Mouse (Mus musculus): ENCODE data around the gene Efcab2.

Efcab2 gene

DNA sequence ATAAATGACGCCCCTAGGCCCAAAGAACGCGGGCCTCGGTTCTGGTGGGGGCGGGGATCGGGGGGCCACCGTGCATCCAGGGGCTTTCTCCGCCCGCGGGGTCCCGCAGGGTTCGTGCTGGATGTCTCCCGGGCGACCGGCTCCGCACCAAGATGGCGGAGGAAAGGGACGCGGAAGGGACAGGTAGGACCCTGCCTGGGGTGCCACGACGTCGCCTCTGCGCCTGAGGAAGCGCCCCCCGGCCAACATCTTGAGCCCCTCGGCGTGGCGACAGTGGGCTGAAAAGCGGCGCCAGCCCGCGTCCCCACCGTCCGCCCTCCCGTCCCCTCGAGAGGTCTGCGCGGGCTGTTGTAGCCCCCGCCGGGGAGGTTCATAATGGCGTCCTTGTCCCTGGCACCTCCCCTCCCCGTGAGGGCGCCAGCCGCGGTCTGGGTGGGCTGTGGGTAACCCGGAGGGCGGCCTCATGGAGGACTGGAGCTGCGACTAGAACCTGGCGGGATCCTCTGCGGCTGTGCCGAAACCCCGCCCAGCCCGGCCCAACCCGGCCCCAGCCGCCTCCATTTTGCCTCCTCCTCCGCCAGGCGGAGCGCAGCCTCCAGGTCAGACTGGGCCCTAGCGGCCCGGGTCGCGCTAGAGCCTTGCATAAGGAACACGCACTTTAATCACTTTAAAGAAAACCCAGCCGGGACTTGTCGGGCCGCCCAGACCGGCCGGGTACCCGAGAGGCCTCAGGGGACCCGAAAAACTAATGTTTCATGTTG, at the start of gene Efcab2:
TSS of gene Efcab2 (plus strand) at position 135 of the 761 bp plus-strand sequence.
- peak; percentile 95 for DNase-seq

DNA sequence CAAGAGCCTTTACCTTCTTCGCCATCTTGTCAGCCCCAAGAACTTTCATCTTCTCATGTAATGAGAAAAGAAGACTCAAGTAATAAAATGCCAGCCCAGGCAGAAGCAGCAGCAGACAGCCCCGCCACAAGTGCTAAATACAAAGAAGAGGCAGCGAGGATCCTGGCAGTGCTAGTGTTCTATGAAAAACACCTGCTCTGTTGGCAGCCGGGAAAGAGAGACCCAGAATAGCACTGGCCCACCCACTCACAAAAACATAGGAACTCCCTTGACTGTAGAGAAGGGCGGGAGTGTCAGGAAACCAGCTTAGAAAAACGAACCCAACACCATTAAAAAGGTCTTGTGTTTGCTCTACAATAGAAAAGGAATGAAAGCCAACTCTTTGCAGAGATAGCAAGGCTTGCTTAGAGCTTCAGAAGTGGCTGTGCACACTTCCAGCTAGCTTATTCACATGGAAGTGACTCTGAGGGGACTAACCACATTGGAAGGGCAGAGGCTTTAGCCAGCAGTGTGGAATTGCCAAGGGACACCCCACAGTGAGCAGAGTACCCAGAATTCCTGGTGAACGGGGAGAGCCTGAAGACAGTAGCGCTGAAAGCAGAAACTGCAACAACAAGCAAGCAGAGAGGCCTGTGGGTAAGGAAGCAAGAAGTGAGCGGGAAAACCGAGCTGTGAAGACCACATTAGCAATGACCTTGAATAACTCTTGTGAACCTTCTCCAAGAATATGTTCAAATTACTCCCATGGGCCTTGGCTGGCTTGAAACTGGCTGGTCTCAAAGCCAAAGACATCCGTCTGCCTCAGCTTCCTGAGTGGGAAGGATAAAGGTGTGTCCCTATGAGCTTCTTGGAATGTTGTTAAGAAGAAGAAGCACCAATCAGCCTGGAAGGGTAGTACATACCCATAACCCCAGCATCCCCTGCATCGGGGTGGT, 47.8 kb upstream of the Efcab2 start:
- no peak for DNase-seq

DNA sequence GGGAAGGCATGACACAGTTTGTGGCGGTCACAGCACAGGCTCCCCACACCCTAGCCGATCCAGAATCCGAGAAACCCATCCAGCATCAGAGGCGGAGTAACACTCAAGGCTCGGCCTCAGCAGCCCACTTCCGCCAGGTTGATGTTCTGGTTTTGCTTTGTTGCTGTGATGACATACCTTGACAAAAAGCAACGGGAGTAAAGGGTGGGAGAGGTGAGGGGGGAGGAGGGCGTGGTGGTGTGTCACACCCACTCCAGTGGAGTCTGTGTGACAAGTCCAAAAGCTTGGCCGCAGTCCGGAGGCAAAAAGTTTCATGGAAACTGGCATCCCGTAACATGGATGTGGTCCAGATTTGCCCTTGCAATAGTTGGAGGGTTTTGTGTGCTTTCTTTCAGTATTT, 45.6 kb upstream of the Efcab2 start:
- no peak for DNase-seq

DNA sequence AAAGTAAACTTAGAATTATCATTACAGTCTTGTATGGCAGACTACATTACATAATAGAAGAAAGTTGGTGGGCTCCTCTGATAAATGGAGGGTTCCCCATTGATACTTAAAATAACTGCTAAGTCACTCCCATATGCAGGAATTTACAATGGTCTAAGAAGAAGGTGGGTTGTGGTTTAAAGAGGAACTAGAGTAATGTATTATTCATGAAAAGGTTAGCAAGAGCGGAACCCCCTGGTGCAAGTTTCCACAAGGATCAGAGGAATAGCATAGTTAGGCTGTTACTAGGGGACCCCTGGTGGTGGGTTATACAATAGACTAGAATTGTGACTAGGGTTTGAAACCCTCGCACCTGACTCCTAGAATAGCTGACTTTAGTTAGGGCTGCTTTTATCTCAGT, 45.2 kb upstream of the Efcab2 start:
- no peak for DNase-seq

DNA sequence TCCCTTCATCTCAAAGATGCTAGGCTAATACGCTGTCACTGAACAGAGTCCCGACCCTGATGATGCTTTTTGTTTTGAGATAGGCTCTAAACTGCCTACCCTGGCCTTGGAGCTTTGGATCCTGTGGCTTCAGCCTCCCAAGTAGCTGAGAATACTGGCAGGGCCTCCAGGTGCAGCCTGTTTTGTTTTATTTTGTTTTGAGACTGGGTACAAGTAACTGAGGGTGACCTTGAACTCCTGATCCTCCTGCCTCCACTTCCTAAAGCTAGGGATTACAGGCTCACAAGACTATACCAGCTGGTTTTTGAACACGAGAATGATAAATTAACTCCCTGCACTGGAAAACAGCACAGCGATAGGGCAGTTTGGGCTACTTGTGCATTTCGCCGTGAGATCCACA, 40.7 kb upstream of the Efcab2 start:
- DNase-seq, result no peak

DNA sequence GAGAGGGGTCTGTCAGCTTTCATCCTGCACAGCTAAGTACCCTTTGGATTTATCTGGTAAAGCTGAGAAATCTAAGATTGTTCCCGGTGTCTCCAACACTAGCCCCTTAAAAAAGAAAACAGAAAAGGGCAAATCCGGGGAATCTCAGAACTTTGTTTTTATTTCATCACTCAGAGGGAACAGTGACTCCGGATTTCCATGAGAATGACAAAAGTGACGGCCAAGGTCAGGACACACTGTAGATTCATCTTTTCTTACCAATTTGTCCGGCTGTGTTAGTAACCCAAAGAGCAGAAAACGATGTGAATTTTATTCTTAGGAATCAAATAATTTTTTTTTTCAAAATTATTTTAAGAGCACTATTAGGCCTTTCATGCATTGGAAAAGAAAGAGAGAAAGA, 37.8 kb upstream of the Efcab2 start:
- DNase-seq, result no peak

DNA sequence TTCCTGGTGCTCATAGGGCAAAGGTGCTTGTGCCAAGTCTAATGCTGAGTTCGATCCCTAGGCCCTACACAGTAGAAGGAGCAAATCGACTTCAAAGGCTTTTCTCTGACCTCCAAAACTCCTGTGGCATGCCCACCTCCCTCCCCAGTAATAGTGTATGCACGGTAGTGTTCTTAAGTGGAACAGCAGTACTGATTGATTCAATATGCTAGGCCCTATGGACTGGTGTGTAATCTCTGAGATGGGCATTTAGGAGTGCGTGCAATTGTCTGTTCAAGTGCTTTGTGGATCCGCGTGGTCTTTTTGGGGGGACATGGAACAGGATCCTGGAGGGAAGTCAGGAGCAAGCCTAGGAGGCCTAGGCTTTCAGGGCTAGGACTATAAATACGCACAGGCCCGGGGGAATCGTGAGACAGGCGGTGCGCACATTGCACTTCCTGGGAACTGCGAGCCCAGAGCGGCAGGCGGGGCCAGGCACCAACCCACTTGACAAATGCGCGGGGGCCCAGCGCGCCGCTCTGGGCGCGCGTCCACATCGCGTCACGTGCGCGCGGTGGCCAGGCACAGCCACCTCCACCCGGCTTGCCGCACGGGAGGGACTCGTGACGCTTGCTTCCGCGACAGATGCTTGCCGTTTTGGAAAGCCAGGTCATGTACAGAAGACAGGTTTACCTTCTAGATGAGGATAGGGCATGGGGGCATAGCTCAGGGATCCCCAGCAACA, 37.2 kb upstream of the Efcab2 start:
- peak; percentile 94 for DNase-seq

DNA sequence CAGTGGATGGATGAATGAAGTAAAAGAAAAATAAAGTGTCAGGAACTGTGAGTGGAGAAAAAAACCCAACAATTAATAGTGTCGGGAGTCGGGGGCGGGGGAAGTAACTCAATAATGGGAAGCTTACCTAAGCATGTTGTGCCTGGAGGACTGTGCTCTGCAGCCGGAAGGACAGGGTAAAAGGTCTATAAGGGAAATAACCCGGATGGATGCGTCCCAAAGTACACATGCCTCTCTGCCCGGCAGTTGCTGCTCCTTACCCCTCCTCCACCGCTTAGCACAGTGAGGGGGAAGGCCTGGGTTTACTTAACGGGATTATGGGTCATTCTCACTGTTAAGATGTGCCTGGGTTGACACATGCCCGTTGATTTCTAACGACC, 36.6 kb upstream of the Efcab2 start:
- DNase-seq, result peak; percentile 75

DNA sequence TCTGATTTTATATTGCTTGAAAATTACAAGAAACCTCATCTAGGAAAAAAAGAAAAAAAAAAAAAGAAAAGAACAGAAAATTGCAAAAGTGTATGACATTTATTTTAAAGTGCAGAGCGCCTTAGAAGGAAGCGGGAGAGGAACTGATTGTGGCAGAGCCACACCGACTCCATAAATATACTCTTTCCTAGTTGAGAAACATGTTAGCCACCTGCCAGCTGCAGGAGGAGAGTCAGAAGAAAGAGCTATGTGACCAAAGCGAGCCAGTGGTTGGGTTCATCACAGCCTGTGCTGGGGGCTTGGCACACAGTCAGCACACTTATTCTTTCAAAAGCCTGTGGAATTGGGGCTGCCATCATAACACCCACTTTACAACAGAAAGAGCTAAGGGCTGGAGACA, 33.2 kb upstream of the Efcab2 start:
- DNase-seq, result no peak

DNA sequence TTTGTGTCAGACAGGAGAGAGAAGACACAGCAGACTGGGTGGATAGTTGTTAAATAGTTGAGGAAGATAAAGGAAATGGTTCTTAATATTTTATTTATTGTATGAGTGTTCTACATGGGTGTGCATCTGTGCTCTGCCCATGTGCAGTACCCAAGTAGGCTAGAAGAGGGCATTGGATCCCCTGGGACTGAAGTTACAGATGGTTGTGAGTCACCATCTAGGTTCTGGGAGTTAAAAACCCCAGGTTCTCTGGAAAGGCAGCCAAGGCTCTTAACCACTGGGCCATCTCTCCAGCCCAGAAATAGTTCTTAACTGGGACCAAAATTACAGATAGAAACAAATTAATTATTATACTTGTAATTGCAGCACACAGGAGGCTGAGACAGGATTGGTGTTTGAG, 30.5 kb upstream of the Efcab2 start:
- DNase-seq, result no peak

DNA sequence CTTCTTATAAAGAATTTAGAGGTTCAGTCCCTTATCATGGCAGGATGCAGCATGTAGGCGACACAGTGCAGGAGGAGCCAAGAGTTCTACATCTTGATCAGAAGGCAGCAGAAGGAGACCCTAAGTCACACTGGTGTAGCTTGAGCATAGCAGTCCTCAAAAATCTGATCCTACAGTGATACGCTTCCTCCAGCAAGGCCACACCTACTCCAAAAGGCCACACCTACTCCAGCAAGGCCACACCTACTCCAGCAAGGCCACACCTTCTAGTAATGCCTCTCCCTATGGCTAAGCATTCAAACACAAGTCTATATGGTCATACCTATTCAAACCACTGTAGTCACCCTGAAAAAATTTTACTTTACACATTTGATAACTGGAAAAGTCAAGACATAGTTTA, 29.8 kb upstream of the Efcab2 start:
- no peak for DNase-seq

DNA sequence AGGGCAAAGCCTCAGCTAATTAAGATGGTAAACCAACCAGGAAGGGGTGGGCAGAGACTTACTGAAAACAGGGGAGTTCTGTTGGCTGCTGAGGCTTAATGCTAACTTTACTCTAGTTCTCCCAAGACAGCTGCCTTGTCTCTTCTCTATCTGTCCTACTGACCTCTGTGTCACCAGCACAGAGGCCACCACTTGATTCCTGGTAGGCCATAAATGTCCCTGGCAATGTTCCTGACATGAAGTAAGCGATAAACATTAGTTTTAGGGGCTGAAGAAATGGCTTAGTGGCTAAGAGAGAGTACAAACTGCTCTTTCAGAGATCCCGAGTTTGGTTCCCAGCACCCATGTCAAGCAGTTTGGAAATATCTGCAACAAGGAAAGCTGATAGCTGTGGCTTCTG, 29.0 kb upstream of the Efcab2 start:
- peak; percentile 36 for DNase-seq

DNA sequence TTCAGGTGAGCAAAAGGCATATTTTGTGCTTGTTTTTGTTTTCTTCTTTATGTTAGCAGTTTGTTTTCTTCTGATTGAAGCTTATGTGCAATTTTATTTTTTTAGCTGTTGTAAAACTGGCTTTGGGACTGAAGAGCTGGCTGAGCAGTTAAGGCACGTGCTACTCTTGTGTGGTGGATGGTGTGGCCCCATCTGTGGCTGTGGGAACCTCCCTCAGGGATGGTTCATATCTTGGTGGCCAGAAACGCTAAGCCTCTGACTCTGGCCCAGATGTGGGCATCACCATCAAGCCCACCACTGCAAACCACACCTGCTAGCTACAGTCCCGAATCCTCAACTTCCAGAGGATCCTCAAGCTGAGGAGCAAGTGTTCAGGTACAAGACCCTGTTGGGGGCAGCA, 27.8 kb upstream of the Efcab2 start:
- no peak for DNase-seq

DNA sequence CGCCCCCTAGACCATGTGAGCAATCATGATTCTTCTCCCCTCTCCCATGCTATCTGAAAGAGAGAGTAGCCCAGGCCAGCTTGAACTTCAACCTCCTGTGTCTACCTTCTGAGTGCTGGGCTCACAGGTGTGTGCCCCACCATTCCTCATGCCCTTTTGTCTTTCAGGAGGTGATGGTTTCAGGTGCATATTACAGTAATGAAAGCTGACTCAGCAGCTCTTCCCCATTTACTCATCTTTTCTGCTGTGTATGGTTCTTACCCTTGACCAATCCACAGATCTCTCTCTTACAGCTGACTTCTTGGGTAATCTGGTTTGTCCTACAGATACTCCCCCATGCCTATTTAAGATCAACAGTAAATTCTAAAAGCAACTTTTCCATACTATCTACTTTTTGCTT, 26.7 kb upstream of the Efcab2 start:
- no peak for DNase-seq

DNA sequence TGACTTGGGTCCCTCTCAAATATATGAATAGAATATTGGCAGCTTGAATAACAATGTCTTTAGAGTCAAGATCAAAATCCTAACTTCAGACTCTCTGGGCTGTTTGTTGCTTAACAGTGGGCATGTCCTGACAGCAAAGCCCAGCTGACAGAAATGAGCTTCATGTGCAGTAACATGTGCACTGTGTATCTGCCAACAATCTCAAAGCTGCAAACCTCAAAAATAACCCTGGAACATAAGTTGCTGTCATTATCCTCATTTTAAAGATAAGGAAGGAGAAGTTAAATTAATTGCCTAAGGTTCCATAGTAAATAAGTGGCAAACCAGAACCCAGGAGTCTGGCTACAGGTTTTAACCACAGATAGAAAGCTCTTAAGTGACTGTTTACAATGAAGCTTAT, 23.7 kb upstream of the Efcab2 start:
- no peak for DNase-seq

DNA sequence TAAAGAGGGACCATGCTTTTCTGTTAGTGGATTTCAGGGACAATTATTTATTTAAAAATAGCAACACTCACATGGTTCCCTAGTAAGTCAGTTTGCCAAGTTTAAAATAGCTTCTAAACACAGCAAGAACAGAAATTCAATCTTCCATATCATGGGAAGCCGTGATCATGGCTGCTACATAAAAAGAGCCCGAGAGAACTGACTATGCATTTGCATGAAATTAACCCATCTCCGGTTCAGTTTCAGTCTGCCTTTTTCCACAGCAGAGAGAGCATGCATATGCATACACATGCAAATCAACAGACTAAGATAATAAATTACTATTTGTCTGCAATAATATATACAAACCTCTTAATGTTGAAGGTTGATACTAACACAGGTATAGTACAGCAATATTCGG, 17.1 kb upstream of the Efcab2 start:
- no peak for DNase-seq

DNA sequence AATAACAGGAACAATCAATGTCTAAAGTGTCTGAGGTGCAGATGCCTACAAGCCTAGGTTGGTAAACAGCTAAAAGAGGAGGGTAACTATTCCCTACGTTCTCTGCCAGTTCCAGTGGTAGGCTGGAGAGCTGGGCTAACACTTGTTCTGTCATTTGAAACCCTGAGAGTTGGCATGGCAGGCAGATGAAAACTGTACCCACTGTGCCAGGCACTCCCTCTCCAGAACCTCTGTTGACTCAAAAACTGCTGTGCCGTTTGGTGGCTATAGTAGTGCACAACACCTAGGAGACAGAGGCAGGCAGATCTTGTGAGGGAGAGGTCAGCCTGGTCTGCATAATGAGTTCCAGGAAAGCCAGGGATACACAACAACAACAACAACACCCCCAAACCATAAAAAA, 16.5 kb upstream of the Efcab2 start:
- DNase-seq, result no peak

DNA sequence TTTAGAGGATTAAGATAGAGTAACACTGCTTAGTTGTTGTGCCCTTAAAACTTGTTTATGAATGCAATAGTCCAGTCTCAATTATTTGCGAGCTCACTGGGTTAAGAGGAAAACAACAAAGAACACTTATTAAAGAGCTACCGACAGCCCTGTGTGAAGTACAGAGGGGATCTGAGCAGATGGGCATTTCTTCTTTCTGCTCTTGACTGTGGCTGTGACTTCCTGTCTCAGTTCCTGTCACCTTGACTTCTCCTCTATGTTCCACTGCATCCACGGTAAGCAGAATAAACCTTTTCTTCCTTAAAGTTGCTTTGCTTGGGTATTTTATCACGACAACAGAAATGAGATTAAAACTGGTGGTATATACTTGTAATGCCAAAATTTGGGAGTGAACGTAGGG, 12.9 kb upstream of the Efcab2 start:
- DNase-seq, result no peak

DNA sequence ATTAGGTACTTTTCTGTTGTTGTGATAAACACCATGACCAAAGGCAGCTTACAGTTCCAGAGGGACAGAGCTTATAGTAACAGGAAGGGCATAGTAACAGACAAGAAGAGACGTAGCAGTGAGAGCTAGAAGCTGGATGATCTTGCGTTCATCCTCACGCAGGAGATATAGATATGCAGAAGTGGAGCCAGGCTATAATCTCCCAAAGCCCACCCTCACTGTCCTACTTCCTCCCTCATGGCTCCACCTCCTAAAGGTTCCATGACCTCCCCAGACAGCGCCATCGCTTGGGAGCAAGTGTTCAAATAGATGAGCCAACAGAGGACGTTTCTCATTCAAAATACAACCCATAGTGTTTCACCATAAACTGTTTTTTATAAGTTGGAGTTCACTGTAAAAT, 10.8 kb upstream of the Efcab2 start:
- no peak for DNase-seq

DNA sequence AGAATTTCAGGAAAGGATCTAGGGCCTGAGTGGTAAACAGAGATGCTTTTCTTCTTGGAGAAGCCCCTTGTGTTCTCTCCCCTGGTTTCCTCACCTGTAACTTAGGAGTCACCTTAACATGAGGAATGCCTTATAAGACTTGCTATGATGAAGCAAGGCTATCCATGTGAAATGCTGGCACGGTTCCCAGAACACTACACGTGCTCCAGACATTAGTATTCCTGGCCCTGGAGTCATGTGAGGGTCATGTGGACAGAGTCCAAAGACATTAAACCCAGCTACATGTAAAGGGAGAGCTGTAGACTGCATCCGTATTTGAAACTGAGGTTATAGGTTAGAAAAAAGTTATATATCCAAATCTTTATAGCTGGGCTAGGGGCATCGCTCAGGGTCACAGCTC, 9.5 kb upstream of the Efcab2 start:
- peak; percentile 88 for DNase-seq

DNA sequence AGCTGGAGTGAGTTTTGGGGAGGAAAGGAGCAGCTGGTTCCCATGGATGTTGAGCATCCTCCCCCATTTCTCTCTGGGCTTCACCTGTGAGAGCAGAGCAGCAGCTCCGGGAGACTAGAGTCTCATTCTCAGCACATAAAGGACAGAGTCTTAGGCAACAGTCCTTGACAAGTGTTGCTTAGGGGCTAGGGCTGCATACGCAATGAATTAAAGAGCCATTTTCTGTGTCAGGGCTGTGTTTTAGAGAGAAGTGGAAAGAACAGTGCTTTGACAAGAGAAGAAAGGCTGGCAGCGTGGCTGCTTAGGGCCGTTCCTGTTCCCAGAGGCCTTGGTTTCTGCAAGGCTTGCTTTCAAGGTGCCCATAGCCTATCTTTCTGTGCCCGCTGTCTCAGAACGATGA, 6.0 kb upstream of the Efcab2 start:
- DNase-seq, result no peak

DNA sequence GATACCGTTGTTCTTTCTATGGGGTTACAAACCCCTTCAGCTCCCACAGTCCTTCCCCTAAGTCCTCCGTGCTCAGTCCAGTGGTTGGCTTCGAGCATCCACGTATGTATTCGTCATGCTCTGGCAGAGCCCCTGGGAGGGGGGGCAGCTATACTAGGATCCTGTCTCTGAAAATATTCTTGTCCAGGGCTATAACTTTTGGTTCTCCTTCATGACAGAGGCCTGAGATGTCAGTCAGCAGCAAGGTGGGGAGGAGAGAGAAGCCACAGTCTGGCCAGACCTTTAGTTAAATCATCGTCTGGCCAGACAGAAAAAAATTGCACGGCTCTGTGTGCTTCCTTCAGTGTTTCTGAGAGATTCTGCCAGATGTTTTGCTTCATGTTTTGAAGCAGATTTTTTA, 5.2 kb upstream of the Efcab2 start:
- no peak for DNase-seq

DNA sequence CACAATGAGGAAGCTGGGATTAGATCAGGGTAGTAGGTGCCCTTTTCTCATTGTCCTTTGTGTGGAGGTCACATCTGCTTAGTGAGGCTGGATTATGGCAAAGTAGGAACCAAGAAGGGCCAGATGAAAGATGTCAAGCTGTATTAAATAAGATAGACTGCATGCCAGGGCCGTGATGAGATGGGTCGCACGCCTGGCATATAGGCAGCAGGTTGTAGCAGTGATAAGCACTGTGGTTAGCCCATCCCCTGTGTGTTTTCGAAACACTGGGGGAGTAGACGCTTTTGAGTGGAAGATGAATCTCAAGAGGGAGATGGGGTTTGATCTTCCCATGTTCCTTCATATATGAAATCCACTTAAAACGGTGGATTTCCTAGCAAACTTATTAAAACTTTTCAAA, 3.9 kb upstream of the Efcab2 start:
- no peak for DNase-seq

DNA sequence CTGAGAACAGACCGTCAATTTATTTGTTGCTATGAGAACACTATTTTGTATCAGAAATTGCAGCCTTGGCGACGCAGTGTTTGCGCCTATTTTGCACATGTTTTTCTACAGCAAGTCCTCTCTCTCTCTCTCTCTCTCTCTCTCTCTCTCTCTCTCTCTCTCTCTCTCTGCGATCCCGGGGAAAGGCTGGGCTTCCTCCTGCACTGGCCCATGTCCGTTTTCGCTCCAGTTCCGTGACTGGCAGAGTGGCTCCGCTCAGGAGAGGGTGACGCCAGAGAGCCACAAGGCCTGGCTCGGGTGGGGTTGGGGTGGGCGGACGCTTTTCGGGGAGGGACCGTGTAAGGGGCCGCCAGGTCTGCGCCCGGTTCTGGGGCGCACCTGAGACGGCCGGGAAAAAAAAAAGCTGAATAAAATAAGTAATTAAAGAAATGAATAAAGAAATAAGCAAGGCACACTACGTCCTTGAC, 407 bp upstream of the Efcab2 start:
- peak; percentile 89 for DNase-seq
